Mouse (Mus musculus): ENCODE data around the gene Macrod2.

The Macrod2 gene

GRCm38 (mm10) chr2:141962868-141963267 lies 1567.8 kb downstream of the Macrod2 start:
- DNase-seq (ENCODE audit: low spot score in 2 of 2) = no peak

GRCm38 (mm10) chr2:141983664-141984395 lies 1588.7 kb downstream of the Macrod2 start:
- no peak for DNase-seq (ENCODE audit: low spot score in 2 of 2)

- peak in 1 of 2 experiments; percentile 15 for DNase-seq (ENCODE audit: low spot score in 2 of 2)
Measured at GRCm38 (mm10) chr2:141998901-141999300, 1603.8 kb downstream of the Macrod2 start.

- DNase-seq (ENCODE audit: low spot score in 2 of 2) = no peak
Measured at GRCm38 (mm10) chr2:142024534-142025155, 1629.5 kb downstream of the Macrod2 start.

- DNase-seq (ENCODE audit: low spot score in 2 of 2) = no peak
Measured at GRCm38 (mm10) chr2:142026721-142027120, 1631.6 kb downstream of the Macrod2 start.

- no peak for DNase-seq (ENCODE audit: low spot score in 2 of 2)
Measured at GRCm38 (mm10) chr2:142030756-142031646, 1635.9 kb downstream of the Macrod2 start.

- no peak for DNase-seq (ENCODE audit: low spot score in 2 of 2)
Measured at GRCm38 (mm10) chr2:142055576-142055975, 1660.5 kb downstream of the Macrod2 start.

GRCm38 (mm10) chr2:142057889-142058750 lies 1663.0 kb downstream of the Macrod2 start:
- DNase-seq (ENCODE audit: low spot score in 2 of 2) = no peak

- DNase-seq (ENCODE audit: low spot score in 2 of 2) = no peak
Measured at GRCm38 (mm10) chr2:142058751-142059090, 1663.6 kb downstream of the Macrod2 start.

- no peak for DNase-seq (ENCODE audit: low spot score in 2 of 2)
Measured at GRCm38 (mm10) chr2:142108947-142109346, 1713.8 kb downstream of the Macrod2 start.

- DNase-seq (ENCODE audit: low spot score in 2 of 2) = no peak
Measured at GRCm38 (mm10) chr2:142116623-142117022, 1721.5 kb downstream of the Macrod2 start.

- DNase-seq (ENCODE audit: low spot score in 2 of 2) = no peak
Measured at GRCm38 (mm10) chr2:142128109-142128508, 1733.0 kb downstream of the Macrod2 start.

- DNase-seq (ENCODE audit: low spot score in 2 of 2) = no peak
Measured at GRCm38 (mm10) chr2:142129166-142129565, 1734.1 kb downstream of the Macrod2 start.

GRCm38 (mm10) chr2:142149310-142149709 lies 1754.2 kb downstream of the Macrod2 start:
- DNase-seq (ENCODE audit: low spot score in 2 of 2) = no peak

- DNase-seq (ENCODE audit: low spot score in 2 of 2) = no peak
Measured at GRCm38 (mm10) chr2:142163506-142164275, 1768.6 kb downstream of the Macrod2 start.

- no peak for DNase-seq (ENCODE audit: low spot score in 2 of 2)
Measured at GRCm38 (mm10) chr2:142169649-142170048, 1774.5 kb downstream of the Macrod2 start.

GRCm38 (mm10) chr2:142172706-142173105 lies 1777.6 kb downstream of the Macrod2 start:
- DNase-seq (ENCODE audit: low spot score in 2 of 2) = no peak

- DNase-seq (ENCODE audit: low spot score in 2 of 2) = no peak
Measured at GRCm38 (mm10) chr2:142174039-142174438, 1778.9 kb downstream of the Macrod2 start.

GRCm38 (mm10) chr2:142186922-142187321 lies 1791.8 kb downstream of the Macrod2 start:
- DNase-seq (ENCODE audit: low spot score in 2 of 2) = no peak

- DNase-seq (ENCODE audit: low spot score in 2 of 2) = no peak
Measured at GRCm38 (mm10) chr2:142187428-142187827, 1792.3 kb downstream of the Macrod2 start.

- no peak for DNase-seq (ENCODE audit: low spot score in 2 of 2)
Measured at GRCm38 (mm10) chr2:142217371-142217770, 1822.3 kb downstream of the Macrod2 start.

Measured in urinary bladder, postnatal 36 days (tissue).